Mouse (Mus musculus) cerebellum, adult 11 months (tissue): ENCODE data around the gene Scn1b.
A peak's percentile ranks its signal among the peaks of the same experiment; 100 is the strongest.

ENCODE experiments used
- DNase-seq: peaks from one replicate; pipeline ENCODE4 v3.0.0; 2022

Scn1b gene

DNA sequence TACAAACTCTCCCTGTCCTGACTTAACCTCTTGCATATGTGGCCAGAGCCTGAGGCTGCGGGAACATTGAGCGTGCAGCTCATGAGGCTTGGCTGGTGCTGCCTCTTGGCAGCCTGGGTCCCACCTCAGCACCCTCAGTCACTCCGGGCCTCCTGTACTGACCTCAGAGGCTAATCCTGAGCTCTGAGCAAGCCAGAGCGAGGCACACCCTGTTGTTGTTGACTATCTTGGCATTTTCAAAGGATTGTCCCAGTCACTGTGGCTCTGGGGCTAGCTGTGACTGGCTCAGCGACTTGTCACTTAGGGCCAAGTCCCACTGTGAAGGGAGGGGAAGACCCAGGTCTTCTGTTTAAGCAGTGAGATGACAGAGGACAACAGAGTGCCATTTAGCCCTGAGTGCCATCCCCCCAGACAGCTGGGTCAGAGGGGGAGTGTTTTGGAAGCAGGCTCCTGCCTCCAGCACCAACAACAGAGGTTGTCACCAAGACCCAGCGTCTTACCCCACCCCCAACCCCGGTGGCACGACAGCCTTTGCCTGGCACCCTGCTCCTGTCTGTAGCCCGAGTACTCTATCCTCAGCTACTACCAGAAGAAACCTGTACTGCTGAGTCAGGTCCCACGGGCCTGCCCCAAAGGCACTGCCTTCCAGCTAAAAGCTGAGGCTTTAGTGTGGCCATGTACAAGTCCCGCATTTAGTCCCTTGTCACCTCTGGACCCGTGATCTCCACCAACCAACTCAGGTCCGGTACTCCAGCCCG, 43.8 kb downstream of the Scn1b start:
- DNase-seq: peak; percentile 45

DNA sequence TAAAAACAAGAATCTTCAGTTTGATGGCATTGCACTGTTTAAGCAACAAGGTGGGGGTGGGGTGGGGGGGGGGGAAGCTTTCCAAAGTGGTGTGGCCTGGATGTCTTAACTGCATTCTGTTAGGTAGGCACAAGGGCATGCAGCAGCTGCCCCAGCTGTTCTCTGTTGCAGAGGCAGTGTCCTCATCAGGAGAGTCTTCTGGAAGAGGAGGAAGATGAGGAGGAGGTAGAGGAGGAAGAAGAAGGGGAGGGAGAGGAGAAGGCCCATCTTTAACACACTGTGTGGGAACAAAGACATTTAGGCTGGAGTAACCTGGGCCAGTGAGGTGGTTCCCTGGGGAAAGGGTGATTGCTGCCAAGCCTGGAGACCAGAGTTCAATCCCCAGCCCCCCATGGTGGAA, 44.7 kb downstream of the Scn1b start:
- no peak for DNase-seq

DNA sequence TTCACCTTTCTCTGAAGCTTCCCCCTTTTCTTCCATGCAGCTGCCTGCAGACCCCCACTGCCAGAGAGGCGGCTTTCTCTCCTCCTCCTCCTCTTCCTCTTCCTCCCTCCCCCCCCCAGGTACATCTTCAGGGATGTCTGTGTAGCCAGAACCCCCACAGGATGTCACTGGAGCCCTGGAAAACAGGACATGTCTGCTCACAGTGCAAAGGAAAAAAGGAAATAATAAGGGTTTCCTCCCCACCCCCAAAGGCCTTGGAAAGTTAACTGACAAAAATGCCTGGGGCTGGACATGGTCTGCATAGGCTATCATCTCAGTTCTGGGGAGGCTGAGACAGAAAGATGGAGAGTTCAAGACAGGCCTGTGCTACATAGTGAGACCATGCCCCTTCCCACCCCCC, 45.7 kb downstream of the Scn1b start:
- no peak for DNase-seq

DNA sequence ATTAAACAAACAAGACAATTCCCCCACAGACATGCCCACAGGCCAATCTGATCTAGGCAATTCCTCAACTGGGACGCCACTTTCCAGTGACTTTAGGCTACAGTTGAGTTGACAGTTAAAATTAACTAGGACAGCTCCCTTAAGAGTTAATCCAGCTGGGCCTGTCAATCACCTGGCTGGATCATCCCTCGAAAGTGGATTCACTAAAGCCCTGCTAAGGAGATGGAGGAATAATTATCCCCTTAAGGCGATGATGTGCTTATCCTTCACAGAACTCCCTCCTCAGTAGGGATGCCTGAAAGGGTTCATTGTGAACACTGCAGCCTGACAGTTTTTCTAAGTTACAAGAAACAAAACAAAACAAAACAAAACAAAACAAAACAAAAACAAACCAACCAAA, 46.2 kb downstream of the Scn1b start:
- DNase-seq: no peak

DNA sequence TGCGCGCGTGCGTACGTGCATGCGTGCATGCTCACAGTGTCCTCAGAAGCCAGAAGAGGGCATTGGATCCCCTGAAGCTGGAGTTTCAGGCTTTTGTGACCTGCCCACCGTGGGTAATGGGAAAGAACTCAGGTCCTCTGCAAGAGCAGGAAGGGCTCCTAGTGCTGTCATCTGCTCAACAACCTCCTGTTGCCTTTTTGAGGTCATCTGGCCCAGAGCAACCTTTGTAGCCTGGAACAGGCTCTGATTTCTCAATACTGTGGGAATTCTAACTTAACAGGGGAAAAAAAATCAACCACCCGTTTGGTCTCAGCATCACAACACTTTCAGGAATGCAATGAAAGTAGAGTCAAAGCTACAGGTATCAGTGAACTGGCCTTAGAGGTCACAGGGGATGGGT, 47.1 kb downstream of the Scn1b start:
- no peak for DNase-seq

DNA sequence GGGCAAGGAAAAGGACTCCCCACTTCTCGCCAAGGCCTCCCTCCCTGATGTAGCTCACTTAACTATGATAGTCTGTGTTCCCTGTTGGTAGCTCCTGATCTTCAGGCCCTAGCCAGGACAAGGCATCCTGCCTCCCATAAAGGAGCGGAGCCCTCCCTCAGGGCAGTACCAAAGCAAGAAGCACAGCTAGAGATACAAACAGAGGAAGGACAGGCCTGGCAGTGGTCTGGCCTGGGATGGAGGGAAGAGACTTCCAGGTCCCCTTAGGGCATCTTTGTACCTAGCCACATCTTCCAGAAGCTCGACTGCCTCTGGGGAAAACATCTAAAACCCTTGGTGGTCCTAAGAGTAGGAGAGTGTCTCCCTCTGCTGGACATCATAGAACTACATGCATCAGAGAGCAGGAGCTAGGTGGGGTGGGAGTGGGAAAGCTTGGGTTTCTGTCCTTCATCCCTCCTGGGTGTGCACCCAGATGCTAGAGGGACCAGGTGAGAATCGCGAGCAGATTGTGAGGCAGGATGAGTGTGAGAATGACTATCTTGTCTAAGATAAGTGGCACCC, 48.8 kb downstream of the Scn1b start:
- no peak for DNase-seq

DNA sequence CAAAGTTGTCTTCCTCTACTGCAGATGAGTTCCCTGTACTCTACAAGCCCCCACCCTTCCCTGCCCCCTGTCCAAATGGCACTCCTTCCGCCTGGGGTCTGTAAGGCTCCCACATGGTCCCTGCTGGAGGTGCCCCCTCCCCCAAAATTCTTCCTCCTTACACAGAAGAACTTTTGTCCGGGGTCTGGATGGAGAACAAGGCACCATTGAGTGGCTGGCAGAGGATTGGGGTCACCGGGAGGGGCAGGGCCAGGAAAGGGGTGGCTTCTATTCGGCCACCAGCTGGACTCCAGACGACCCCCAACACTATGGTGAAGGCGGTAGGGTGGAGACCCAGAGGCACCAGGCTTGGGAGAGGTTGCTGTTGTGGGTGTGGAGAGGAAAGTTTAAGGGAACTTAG, 49.3 kb downstream of the Scn1b start:
- DNase-seq: no peak

DNA sequence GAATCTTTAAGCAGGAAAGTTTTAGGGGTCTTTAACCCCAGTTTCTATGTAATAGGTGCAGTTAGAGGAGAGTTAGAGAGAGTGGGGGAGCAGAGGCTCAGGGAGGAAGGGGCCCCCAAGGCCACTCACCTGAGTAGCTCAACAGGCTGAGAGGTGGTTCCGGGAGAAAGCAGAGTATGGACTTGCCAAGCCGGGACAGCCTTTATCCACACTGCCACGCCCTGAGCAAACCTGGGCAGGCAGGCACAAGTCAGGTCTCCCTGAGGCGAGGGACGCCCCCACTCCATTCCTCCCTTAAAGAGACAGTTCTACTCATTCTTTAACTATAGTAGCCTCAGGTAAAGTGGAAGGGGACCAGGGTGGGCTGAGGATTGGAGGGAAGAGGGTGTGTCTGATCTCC, 50.3 kb downstream of the Scn1b start, which contains the start of gene Fxyd3:
Gene Fxyd3 (minus strand): TSS at position 213 of the 400 bp plus-strand sequence.
- DNase-seq: no peak

DNA sequence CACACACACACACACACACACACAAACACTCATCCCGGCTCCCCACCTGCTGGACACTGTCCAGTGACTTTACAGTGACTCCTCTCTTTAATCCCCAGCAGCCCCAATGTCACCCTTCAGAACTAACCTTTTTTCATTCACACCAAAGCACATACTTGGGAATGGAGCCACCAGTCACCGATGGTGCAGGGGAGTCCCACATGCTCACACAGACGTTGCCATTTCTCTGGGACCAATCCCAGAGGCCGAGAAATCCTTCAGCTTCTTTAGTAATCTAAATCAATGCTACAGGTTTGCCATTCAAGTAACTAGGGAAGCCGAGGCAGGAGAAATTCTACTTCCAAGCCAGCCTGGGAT, 52.1 kb downstream of the Scn1b start:
- DNase-seq: no peak

DNA sequence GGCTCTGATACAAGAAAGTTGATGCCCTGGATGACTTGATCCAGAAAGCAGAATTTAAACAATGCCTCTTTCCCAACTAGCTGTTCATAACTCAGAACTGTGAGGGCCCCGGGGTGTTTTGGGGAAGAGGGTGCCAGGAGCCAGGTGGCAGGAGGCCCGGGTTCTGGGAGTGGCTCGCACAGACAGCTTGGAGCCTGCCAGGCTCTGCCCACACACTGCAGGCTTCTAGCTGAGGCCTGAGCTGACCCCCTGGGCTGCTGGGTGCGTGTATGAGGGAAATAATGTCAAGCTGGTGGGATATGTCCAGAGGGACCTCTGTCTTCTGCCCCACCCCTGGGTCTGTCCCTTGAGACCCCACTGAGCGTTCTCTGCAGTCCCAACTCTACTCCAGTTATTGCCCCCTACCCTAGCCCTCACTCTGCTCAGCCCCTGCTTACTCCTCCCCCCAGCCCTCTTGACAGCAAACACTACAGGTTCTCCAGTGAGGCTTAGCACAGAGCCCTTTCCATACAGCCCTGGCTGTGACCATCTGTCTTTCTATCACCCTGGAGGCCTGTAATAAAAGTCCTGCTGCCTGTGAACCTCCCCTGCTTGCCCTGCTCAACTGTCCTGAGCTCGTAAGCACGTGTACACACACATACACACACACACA, 52.6 kb downstream of the Scn1b start:
- DNase-seq: no peak

DNA sequence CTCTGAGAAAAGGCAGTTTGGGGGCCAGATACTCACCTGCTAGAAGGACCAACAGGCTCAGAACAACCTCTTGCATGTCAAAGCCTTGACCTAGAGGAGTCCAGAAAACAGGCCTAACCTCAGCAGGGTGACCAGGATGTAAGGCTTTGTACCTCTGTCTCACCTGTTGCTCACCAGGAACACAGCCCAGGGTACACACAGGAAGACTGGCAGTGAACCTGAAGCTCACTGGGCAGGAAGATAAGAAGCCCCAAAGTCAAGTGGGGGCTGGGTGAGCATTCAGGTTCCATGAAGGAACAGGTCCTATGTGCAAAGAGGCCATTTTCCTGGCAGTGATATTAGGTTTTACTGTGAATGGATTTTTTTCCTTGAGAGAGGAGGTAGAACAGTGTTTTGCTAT, 53.3 kb downstream of the Scn1b start:
- DNase-seq: no peak

DNA sequence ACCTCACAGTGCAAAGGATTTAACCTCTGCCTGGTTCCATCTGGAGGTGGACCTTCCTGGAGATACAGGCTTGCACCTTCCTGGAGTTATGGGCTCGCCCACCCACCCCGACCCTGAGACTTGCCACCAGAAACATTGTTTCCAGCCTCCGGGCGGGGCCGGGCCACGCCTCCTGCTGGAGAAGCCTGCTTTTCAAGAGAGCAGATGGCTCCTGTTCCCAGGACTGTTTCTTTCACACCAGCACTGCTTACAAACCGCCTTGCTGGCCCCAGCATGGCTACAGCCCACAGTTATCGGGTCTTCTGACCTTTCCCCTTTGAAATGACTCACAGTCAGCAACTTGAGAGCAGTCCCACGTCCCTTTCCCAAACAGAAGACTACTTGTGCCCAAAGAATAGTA, 54.5 kb downstream of the Scn1b start:
- no peak for DNase-seq

DNA sequence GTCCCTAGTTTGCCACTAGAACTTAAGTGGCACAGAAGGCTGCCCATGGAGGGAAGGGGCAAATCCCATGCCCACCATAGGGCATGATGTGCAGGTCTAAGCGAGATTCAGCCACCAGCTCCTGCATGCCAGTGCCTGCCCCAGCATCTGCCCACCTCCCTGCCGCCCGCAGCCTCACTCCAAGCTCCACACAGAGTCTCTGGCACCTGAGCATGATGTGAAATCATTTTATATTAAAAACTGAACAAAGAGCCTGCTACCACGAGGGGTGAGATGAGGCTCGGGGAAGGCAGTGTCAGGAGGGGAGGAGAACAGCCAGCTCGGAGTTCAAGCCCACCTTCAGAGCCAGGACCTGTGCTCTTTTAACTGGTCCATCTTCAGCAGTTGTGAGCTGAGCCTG, 56.5 kb downstream of the Scn1b start:
- no peak for DNase-seq

DNA sequence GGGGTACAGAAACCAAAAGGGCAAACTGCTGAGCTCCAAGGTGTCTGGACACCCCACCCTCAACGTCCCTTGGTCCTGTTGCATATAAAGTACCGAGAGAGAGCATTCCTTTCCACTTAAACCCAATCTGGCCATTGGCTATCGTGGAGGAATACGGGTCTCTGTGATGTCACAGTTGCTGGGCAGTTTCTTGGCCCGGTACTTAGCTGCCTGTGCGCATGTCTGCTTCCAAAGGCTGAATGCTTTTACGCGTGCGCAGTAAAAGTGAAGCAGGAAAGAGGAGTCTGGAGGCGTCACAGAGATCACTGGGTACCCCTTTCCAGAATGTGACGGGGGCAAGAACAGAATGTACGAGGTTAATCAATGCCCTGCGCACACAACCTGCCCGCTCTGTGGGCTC, 57.3 kb downstream of the Scn1b start:
- DNase-seq: no peak

DNA sequence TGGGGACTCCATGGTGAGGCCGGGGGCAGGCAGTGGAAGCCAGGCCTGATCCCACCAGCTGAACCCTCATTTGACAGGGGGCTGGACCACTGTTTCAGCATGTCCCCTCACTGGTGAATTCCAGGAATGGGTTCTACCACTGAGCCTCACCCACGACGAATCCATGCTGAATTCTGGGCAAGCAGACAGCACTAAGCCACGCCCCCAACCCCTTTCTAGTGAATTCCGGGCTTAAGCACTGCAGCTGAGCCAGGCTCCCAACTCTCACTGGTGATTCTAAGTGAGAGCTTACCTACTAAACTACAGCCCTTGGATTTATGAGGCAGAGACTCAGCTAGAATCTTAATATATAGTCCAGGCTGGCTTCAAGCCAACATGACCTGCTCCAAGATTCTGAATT, 59.0 kb downstream of the Scn1b start:
- DNase-seq: no peak
